Mouse (Mus musculus): ENCODE results near the gene Scpep1.
"Not testable (repeated sequence)": the region's sequence is repeated elsewhere in the genome, so short reads cannot be mapped to it uniquely, and the experiment has no call there.

Gene Scpep1

GRCm38 (mm10) chr11:88909388-88910036, 45.8 kb downstream of the Scpep1 start:
- no peak for DNase-seq (ENCODE audit: low spot score)

- peak; percentile 56 for DNase-seq (ENCODE audit: low spot score)
Observed at GRCm38 (mm10) chr11:88908557-88909211, 46.6 kb downstream of the Scpep1 start.

GRCm38 (mm10) chr11:88907886-88908285, 47.4 kb downstream of the Scpep1 start:
- DNase-seq (ENCODE audit: low spot score) = no peak

- no peak for DNase-seq (ENCODE audit: low spot score)
Observed at GRCm38 (mm10) chr11:88905621-88906020, 49.6 kb downstream of the Scpep1 start.

GRCm38 (mm10) chr11:88904080-88904479, 51.2 kb downstream of the Scpep1 start:
- DNase-seq (ENCODE audit: low spot score) = no peak

GRCm38 (mm10) chr11:88902762-88903161, 52.5 kb downstream of the Scpep1 start:
- no peak for DNase-seq (ENCODE audit: low spot score)

GRCm38 (mm10) chr11:88901341-88901802, 53.9 kb downstream of the Scpep1 start:
- DNase-seq (ENCODE audit: low spot score) = no peak

- DNase-seq (ENCODE audit: low spot score) = no peak
Observed at GRCm38 (mm10) chr11:88899561-88899960, 55.7 kb downstream of the Scpep1 start.

GRCm38 (mm10) chr11:88898380-88898763, 56.9 kb downstream of the Scpep1 start:
- no peak for DNase-seq (ENCODE audit: low spot score)

- no peak for DNase-seq (ENCODE audit: low spot score)
Observed at GRCm38 (mm10) chr11:88897624-88898379, 57.5 kb downstream of the Scpep1 start.

- not testable (repeated sequence) for DNase-seq (ENCODE audit: low spot score)
Observed at GRCm38 (mm10) chr11:88895800-88896232, 59.4 kb downstream of the Scpep1 start.

GRCm38 (mm10) chr11:88895235-88895634, 60.0 kb downstream of the Scpep1 start:
- DNase-seq (ENCODE audit: low spot score) = not testable (repeated sequence)

- not testable (repeated sequence) for DNase-seq (ENCODE audit: low spot score)
Observed at GRCm38 (mm10) chr11:88894279-88894678, 61.0 kb downstream of the Scpep1 start.

GRCm38 (mm10) chr11:88893501-88893900, 61.8 kb downstream of the Scpep1 start:
- DNase-seq (ENCODE audit: low spot score) = not testable (repeated sequence)

GRCm38 (mm10) chr11:88892789-88893188, 62.5 kb downstream of the Scpep1 start:
- not testable (repeated sequence) for DNase-seq (ENCODE audit: low spot score)

GRCm38 (mm10) chr11:88891921-88892561, 63.2 kb downstream of the Scpep1 start:
- peak; percentile 63 for DNase-seq (ENCODE audit: low spot score)

- DNase-seq (ENCODE audit: low spot score) = not testable (repeated sequence)
Observed at GRCm38 (mm10) chr11:88891446-88891845, 63.8 kb downstream of the Scpep1 start.

GRCm38 (mm10) chr11:88890904-88891303, 64.4 kb downstream of the Scpep1 start:
- not testable (repeated sequence) for DNase-seq (ENCODE audit: low spot score)

- no peak for DNase-seq (ENCODE audit: low spot score)
Observed at GRCm38 (mm10) chr11:88888996-88889395, 66.3 kb downstream of the Scpep1 start.

- no peak for DNase-seq (ENCODE audit: low spot score)
Observed at GRCm38 (mm10) chr11:88884376-88885065, 70.7 kb downstream of the Scpep1 start.

- DNase-seq (ENCODE audit: low spot score) = no peak
Observed at GRCm38 (mm10) chr11:88878011-88878410, 77.3 kb downstream of the Scpep1 start.

All from urinary bladder, postnatal 25 days (tissue).